Mouse (Mus musculus) ES-Bruce4 (cell line): ENCODE measurements around the gene Krtap1-5. TPM values are rescaled to one million over a fixed set of nuclear protein-coding genes. Genes with fewer than 3 reads are reported as not detected.

ENCODE experiments used
- H3K27ac ChIP-seq: 2 replicates; pipeline ENCODE4 v1.5.1; 2012; ENCODE audit warnings: low read length, inconsistent platforms; ENCODE audit not compliant: insufficient read depth
- H3K27me3 ChIP-seq: 2 replicates; pipeline ENCODE4 v1.6.1; 2012; ENCODE audit warnings: mild to moderate bottlenecking, low read length, inconsistent platforms; ENCODE audit not compliant: control insufficient read depth, poor library complexity, insufficient read depth, severe bottlenecking
- H3K36me3 ChIP-seq: 2 replicates; pipeline ENCODE4 v1.6.1; 2012; ENCODE audit warnings: inconsistent platforms, mild to moderate bottlenecking, low read length, moderate library complexity; ENCODE audit not compliant: control insufficient read depth, poor library complexity, insufficient read depth, severe bottlenecking
- H3K4me1 ChIP-seq: one replicate; pipeline ENCODE4 v1.8.1; 2011; ENCODE audit warnings: low read length; ENCODE audit not compliant: control insufficient read depth, insufficient read depth
- H3K4me3 ChIP-seq: 2 replicates; pipeline ENCODE4 v1.5.1; 2011; ENCODE audit warnings: low read depth, mild to moderate bottlenecking, low read length
- H3K9ac ChIP-seq: 2 replicates; pipeline ENCODE4 v1.6.1; 2012; ENCODE audit warnings: low read depth, mild to moderate bottlenecking, inconsistent platforms; ENCODE audit not compliant: poor library complexity, severe bottlenecking
- H3K9me3 ChIP-seq: replicated peaks from 2 replicates; pipeline ENCODE4 v1.6.1; 2012; ENCODE audit warnings: mild to moderate bottlenecking, low read length, inconsistent platforms; ENCODE audit not compliant: control insufficient read depth, poor library complexity, insufficient read depth, severe bottlenecking
- CTCF ChIP-seq: IDR thresholded peaks from one replicate; pipeline ENCODE4 v1.8.1; 2011; ENCODE audit warnings: low read depth, low read length
- EP300 ChIP-seq: IDR thresholded peaks from 2 replicates; pipeline ENCODE4 v1.6.1; 2011; ENCODE audit warnings: low read depth, low read length; ENCODE audit not compliant: insufficient read depth
- POLR2A ChIP-seq: IDR thresholded peaks from one replicate; pipeline ENCODE4 v1.8.1; 2011; ENCODE audit warnings: low read length; ENCODE audit not compliant: insufficient read depth
- polyA plus RNA-seq: library from polyadenylated mRNA; stranded (reverse); fragments of >200 nt; gene quantifications from 2 replicates; pipeline ENCODE4 v1.2.4, GENCODE M21; 2011; ENCODE audit warnings: low read depth; ENCODE audit not compliant: missing spikeins, insufficient read depth, insufficient read length

The Krtap1-5 gene
- polyA plus RNA-seq, 1 experiment, result not detected

- H3K9me3 ChIP-seq, result no peaks in the 10 kb centered on the region
- no peaks in the 10 kb centered on the region for H3K27me3 ChIP-seq
- no peaks in the 10 kb centered on the region for H3K4me1 ChIP-seq
- no peak within 1 kb of the TSS for H3K27ac ChIP-seq
- no peaks in the 10 kb centered on the region for H3K36me3 ChIP-seq
- no peak within 1 kb of the TSS for H3K9ac ChIP-seq
- H3K4me3 ChIP-seq, result no peak within 1 kb of the TSS
- TF ChIP-seq CTCF (no peak), POLR2A (no peak), EP300 (no peak)
Measured at GRCm38 (mm10) chr11:99590981-99591380, 10.2 kb upstream of the Krtap1-5 start, which contains the start of gene Krtap1-3. Gene Krtap1-3 (minus strand): TSS chr11:99591339.

- Histone ChIP-seq H3K27ac (no peak overlapping the region), H3K36me3 (no peaks in the 10 kb centered on the region), H3K9ac (no peak overlapping the region), H3K4me3 (no peak overlapping the region), H3K4me1 (no peaks in the 10 kb centered on the region), H3K9me3 (no peaks in the 10 kb centered on the region), H3K27me3 (no peaks in the 10 kb centered on the region)
- TF ChIP-seq CTCF (no peak), EP300 (no peak)
Measured at GRCm38 (mm10) chr11:99585096-99585495, 4.3 kb upstream of the Krtap1-5 start.

GRCm38 (mm10) chr11:99583245-99583704 lies 2.5 kb upstream of the Krtap1-5 start, which contains the start of gene Krtap1-4:
Gene Krtap1-4 (minus strand): TSS chr11:99583654.
- Histone ChIP-seq H3K36me3 (no peaks in the 10 kb centered on the region), H3K9ac (no peak within 1 kb of the TSS), H3K4me3 (no peak within 1 kb of the TSS), H3K27ac (no peak within 1 kb of the TSS), H3K27me3 (no peaks in the 10 kb centered on the region), H3K9me3 (no peaks in the 10 kb centered on the region), H3K4me1 (no peaks in the 10 kb centered on the region)
- no peak for TF ChIP-seq CTCF
- TF ChIP-seq POLR2A, result no peak
- TF ChIP-seq EP300, result no peak

DNA sequence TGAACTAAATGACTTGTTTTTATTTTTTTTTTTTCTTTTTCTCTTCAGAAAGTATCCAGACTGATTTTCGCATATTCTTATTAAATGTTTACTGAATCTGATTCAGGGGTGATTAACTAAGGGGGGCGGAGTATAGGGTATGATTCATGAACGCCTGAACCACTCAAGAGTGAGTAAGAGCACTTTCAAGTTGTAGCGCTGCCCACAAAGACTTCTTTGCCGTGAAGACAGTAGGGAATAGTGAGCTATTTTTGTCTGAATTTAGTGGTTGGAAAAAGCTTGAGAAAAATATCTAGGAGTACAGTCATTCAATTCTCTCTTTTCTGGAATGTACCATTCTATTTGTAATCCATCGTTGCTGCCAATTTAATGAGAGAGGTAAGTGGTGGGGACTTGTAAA lies 748 bp upstream of the Krtap1-5 start:
- H3K27me3 ChIP-seq, result no peaks in the 10 kb centered on the region
- H3K9me3 ChIP-seq, result no peaks in the 10 kb centered on the region
- no peak overlapping the region for H3K27ac ChIP-seq
- TF ChIP-seq POLR2A (no peak), CTCF (no peak), EP300 (no peak)
- no peaks in the 10 kb centered on the region for H3K4me1 ChIP-seq
- no peak overlapping the region for H3K4me3 ChIP-seq
- H3K9ac ChIP-seq, result no peak overlapping the region
- no peaks in the 10 kb centered on the region for H3K36me3 ChIP-seq

DNA sequence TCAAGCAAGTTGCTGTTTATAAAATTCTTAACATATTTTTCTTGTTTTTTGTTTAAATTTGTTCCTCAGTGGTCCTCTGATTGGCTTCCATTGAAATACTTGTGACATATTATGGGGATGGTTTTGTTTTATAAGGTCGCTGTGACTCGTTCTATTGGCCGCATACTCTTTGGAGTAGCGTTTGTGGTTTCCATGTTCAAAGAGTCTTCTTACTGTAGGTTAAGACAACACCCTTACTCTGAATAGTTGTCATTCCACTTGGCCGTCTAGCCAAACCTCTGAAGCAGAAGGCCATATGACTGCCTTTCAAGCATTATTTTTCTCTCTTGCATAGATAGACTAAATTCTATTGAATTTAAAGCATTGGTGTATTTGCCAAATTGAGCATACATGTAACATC lies 235 bp upstream of the Krtap1-5 start:
- H3K36me3 ChIP-seq, result no peaks in the 10 kb centered on the region
- no peak overlapping the region for H3K4me3 ChIP-seq
- H3K27me3 ChIP-seq, result no peaks in the 10 kb centered on the region
- H3K9me3 ChIP-seq, result no peaks in the 10 kb centered on the region
- H3K27ac ChIP-seq, result no peak overlapping the region
- no peaks in the 10 kb centered on the region for H3K4me1 ChIP-seq
- H3K9ac ChIP-seq, result no peak overlapping the region
- no peak for TF ChIP-seq POLR2A
- TF ChIP-seq CTCF, result no peak
- TF ChIP-seq EP300, result no peak

DNA sequence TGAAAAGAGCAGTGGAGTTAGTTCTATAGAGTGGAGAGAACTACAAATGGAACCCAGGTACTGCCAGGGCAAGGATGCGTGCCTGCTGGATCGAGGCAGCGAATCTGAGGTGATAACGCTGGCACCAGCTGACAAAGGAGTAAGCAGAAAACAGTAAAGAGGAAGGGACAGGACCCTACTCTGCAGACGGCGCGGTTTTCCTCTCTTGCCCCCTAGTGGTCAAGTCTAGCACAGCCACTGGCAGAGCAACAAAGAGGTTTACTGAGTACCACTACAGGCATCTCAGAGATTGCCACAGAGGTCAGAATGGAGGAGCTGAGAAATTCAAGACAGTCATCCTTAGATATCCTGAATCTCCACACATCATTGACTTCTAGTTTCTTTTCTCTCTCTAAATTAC lies 6.7 kb downstream of the Krtap1-5 start:
- Histone ChIP-seq H3K9ac (no peak overlapping the region), H3K4me1 (no peaks in the 10 kb centered on the region), H3K9me3 (no peaks in the 10 kb centered on the region), H3K36me3 (no peaks in the 10 kb centered on the region), H3K27me3 (no peaks in the 10 kb centered on the region), H3K4me3 (no peak overlapping the region), H3K27ac (no peak overlapping the region)
- TF ChIP-seq CTCF (peak; percentile 73), EP300 (no peak), POLR2A (no peak)

DNA sequence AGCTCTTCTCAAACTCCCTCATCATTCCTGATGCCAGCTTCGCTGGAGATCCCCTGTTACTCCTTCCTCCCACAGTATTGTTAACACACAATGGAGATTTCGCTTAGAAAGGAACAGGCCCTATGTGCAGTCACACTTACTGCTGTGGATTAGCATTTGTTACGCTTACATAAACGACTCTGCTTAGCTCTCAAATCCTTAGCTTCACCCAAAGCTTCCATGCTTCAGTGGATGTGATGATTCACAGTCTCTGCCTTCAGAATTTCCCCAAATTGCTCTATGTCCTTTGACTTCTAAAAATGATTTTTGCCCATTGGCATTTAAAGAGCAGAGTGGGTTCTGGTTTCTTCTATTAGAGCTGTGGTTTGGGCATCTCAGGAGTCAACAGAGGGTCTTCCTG lies 7.7 kb downstream of the Krtap1-5 start:
- no peaks in the 10 kb centered on the region for H3K4me1 ChIP-seq
- H3K4me3 ChIP-seq, result no peak overlapping the region
- no peaks in the 10 kb centered on the region for H3K27me3 ChIP-seq
- H3K27ac ChIP-seq, result no peak overlapping the region
- no peak overlapping the region for H3K9ac ChIP-seq
- TF ChIP-seq POLR2A, result no peak
- TF ChIP-seq EP300, result no peak
- TF ChIP-seq CTCF, result no peak
- no peaks in the 10 kb centered on the region for H3K9me3 ChIP-seq
- no peaks in the 10 kb centered on the region for H3K36me3 ChIP-seq
